Mouse (Mus musculus): ENCODE measurements around the gene Cul9.

DNA sequence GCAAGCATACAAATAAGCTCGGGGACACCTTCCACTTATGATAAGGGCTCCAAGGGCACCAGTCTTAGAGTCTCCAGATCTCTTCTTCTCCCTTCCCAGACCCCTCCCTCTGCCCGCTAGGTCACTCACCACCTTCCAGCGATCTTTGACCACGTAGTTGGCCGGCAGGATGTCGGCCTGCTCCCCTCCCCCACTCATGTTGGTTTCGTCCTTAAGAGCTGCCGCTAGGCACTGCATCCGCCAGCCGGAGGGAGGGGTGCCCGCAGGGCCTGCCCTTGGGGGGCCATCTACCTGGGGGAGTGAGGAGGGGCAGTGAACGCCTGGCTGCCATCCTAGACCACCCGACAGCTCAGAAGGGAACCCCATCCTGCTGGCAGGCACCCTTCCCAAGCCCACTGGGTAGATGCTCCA, 62.2 kb downstream of the Cul9 start:
- TF ChIP-seq ZC3H11A (IDR thresholded peaks at IDR 0.05; ENCODE audit: borderline replicate concordance, low read depth, low read length) (no peak), CHD2 (IDR thresholded peaks at IDR 0.05; ENCODE audit: low read depth, low read length) (no peak)

Measured in ES-E14 (cell line).